Mouse (Mus musculus) forebrain, embryonic 13.5 days (tissue): ENCODE measurements around the gene Areg. TPM values are rescaled to one million over a fixed set of nuclear protein-coding genes. Genes with fewer than 3 reads are reported as not detected.

Experiments used
- ATAC-seq: fragments of 200-750 bp; cut with Nextera tagmentation; 2 replicates; pipeline ENCODE4 v1.8.0; 2017
- H3K27ac ChIP-seq: fragments of 300-500 bp; sonication (generic); 2 replicates; pipeline ENCODE4 v1.5.1; 2015; ENCODE audit warnings: inconsistent platforms, mild to moderate bottlenecking, moderate library complexity
- H3K27me3 ChIP-seq: fragments of 300-500 bp; sonication (generic); 2 replicates; pipeline ENCODE4 v1.6.1; 2015; ENCODE audit warnings: mild to moderate bottlenecking, inconsistent platforms
- H3K36me3 ChIP-seq: fragments of 300-500 bp; sonication (generic); 2 replicates; pipeline ENCODE4 v1.6.1; 2015; ENCODE audit warnings: mild to moderate bottlenecking, inconsistent platforms; ENCODE audit not compliant: poor library complexity, severe bottlenecking
- H3K4me1 ChIP-seq: fragments of 300-500 bp; sonication (generic); 2 replicates; pipeline ENCODE4 v1.6.1; 2015; ENCODE audit warnings: inconsistent platforms
- H3K4me2 ChIP-seq: fragments of 300-500 bp; sonication (generic); 2 replicates; pipeline ENCODE4 v1.6.1; 2015; ENCODE audit warnings: inconsistent platforms, mild to moderate bottlenecking, moderate library complexity
- H3K4me3 ChIP-seq: fragments of 300-500 bp; sonication (generic); 2 replicates; pipeline ENCODE4 v1.5.1; 2015; ENCODE audit warnings: mild to moderate bottlenecking, inconsistent platforms
- H3K9ac ChIP-seq: fragments of 300-500 bp; sonication (generic); 2 replicates; pipeline ENCODE4 v1.6.1; 2015; ENCODE audit warnings: mild to moderate bottlenecking, inconsistent platforms
- H3K9me3 ChIP-seq: fragments of 300-500 bp; sonication (generic); replicated peaks from 2 replicates; pipeline ENCODE4 v1.6.1; 2016; ENCODE audit warnings: inconsistent platforms
- WGBS: fragments of 180-500 bp; shearing (Covaris S2); methylation state at CpG from one replicate; pipeline ENCODE4 v1.1.7; 2015; 5-methylcytosine and 5-hydroxymethylcytosine counted together
- polyA plus RNA-seq: library from polyadenylated mRNA; unstranded; fragments of >200 nt; fragmentation: Nextera tagmentation; extraction: Ambion mirVana; gene quantifications from 2 replicates; pipeline ENCODE4 v1.2.1, GENCODE M21; 2015

Gene Areg
- polyA plus RNA-seq: not detected in 2 replicates

DNA sequence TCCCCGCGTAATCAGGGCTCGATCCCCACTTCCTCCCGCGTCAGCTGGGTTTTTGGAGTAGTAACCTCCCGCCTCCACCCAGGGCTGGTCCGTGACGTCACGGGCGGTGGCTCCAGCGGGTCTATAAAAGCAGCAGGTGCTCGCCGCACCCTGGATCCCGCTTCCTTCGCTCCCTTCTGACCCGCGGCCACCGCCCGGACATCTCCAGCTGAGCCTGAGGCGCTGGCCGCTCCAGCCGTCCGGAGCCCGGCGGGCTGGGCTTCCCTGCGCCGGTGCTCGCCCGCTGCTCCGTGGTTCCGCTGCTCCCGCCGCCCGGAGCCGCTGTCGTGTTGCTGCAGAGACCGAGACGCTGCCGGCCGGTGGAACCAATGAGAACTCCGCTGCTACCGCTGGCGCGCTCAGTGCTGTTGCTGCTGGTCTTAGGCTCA lies at the start of gene Areg:
TSS of gene Areg (plus strand) at position 154 of the 428 bp plus-strand sequence.
- no peaks in the 10 kb centered on the region for H3K36me3 ChIP-seq
- peaks cover 3% of the 10 kb centered on the region for H3K4me1 ChIP-seq
- under 1% methylated on average over 44 of the region's 44 CpGs for WGBS
- peak; percentile 95 for ATAC-seq
- peak within 1 kb of the TSS; percentile 89 for H3K4me2 ChIP-seq
- H3K27ac ChIP-seq: no peak within 1 kb of the TSS
- H3K4me3 ChIP-seq: peak within 1 kb of the TSS; percentile 65
- H3K9ac ChIP-seq: peak within 1 kb of the TSS; percentile 58
- peaks cover 28% of the 10 kb centered on the region for H3K27me3 ChIP-seq
- H3K9me3 ChIP-seq: no peaks in the 10 kb centered on the region

GRCm38 (mm10) chr5:91090301-91090700 lies 49.1 kb upstream of the Areg start:
- no peak for ATAC-seq
- 86% methylated on average over 3 of the region's 3 CpGs for WGBS
- no peaks in the 10 kb centered on the region for H3K27me3 ChIP-seq
- H3K4me2 ChIP-seq: no peak overlapping the region
- H3K9me3 ChIP-seq: no peaks in the 10 kb centered on the region
- H3K36me3 ChIP-seq: no peaks in the 10 kb centered on the region
- no peak overlapping the region for H3K9ac ChIP-seq
- H3K4me1 ChIP-seq: no peaks in the 10 kb centered on the region
- H3K4me3 ChIP-seq: no peak overlapping the region
- H3K27ac ChIP-seq: no peak overlapping the region

- no peaks in the 10 kb centered on the region for H3K9me3 ChIP-seq
- no peaks in the 10 kb centered on the region for H3K36me3 ChIP-seq
- H3K4me3 ChIP-seq: no peak overlapping the region
- H3K27me3 ChIP-seq: no peaks in the 10 kb centered on the region
- no peak overlapping the region for H3K27ac ChIP-seq
- H3K4me1 ChIP-seq: no peaks in the 10 kb centered on the region
- 95% methylated on average over 10 of the region's 10 CpGs for WGBS
- ATAC-seq: no peak
- no peak overlapping the region for H3K4me2 ChIP-seq
- no peak overlapping the region for H3K9ac ChIP-seq
Observed at GRCm38 (mm10) chr5:91097911-91098614, 41.3 kb upstream of the Areg start.

GRCm38 (mm10) chr5:91101742-91102141 lies 37.7 kb upstream of the Areg start:
- no peaks in the 10 kb centered on the region for H3K36me3 ChIP-seq
- H3K4me3 ChIP-seq: no peak overlapping the region
- no peak overlapping the region for H3K27ac ChIP-seq
- H3K4me2 ChIP-seq: no peak overlapping the region
- 94% methylated on average over 5 of the region's 5 CpGs for WGBS
- no peaks in the 10 kb centered on the region for H3K9me3 ChIP-seq
- H3K9ac ChIP-seq: no peak overlapping the region
- no peaks in the 10 kb centered on the region for H3K4me1 ChIP-seq
- no peaks in the 10 kb centered on the region for H3K27me3 ChIP-seq
- no peak for ATAC-seq

DNA sequence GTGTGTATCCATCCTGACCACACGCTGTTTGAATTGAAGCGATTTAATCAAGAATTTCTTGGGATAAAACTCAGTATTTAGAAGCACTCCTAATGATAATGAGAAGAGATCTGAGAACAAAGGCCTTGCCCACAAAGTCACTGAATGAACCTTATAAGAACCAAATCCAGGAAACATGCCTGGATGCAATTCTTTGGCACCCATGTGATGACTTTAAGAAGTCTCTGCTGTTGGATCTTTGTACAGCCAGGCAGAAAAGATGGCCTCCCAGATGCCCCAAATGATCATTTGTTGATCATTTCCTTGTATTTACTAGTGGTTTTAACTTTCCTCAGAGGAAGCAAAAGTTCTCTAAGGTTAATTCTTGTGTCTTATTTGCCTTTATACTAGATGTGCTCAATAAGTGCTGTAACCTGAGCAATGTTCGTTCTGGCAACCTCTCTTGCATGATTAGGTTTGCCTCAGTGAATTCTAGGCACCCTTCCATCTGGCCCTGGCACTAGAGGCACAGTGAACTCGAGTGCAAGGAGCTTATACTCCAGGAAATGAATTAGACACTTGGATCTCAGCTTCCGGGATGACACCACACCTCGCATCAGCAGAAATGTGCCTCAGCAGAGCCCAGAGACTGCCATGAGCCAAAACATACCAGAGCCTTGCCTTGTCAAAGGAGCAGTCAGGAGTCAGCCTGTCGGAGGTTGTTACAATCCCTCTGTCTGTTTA lies 35.3 kb upstream of the Areg start:
- ATAC-seq: peak; percentile 72
- Histone ChIP-seq H3K36me3 (no peaks in the 10 kb centered on the region), H3K4me3 (no peak overlapping the region), H3K9me3 (no peaks in the 10 kb centered on the region), H3K4me1 (no peaks in the 10 kb centered on the region), H3K9ac (no peak overlapping the region), H3K27me3 (no peaks in the 10 kb centered on the region), H3K27ac (no peak overlapping the region), H3K4me2 (no peak overlapping the region)
- 66% methylated on average over 7 of the region's 7 CpGs for WGBS

- H3K4me3 ChIP-seq: no peak overlapping the region
- H3K4me1 ChIP-seq: peaks cover 3% of the 10 kb centered on the region; the same call in 1 of the 2 replicates
- H3K4me2 ChIP-seq: no peak overlapping the region
- no peaks in the 10 kb centered on the region for H3K36me3 ChIP-seq
- H3K9ac ChIP-seq: no peak overlapping the region
- H3K9me3 ChIP-seq: no peaks in the 10 kb centered on the region
- H3K27me3 ChIP-seq: no peaks in the 10 kb centered on the region
- no peak overlapping the region for H3K27ac ChIP-seq
- ATAC-seq: no peak
- WGBS: 78% methylated on average over 5 of the region's 5 CpGs
Observed at GRCm38 (mm10) chr5:91106248-91106647, 33.2 kb upstream of the Areg start.

- Histone ChIP-seq H3K9ac (no peak overlapping the region), H3K27ac (no peak overlapping the region), H3K4me3 (no peak overlapping the region), H3K4me2 (no peak overlapping the region), H3K4me1 (peaks cover 3% of the 10 kb centered on the region; the same call in 1 of the 2 replicates), H3K36me3 (no peaks in the 10 kb centered on the region), H3K27me3 (no peaks in the 10 kb centered on the region), H3K9me3 (no peaks in the 10 kb centered on the region)
- 91% methylated on average over 6 of the region's 6 CpGs for WGBS
- no peak for ATAC-seq
Observed at GRCm38 (mm10) chr5:91110023-91110670, 29.3 kb upstream of the Areg start.

DNA sequence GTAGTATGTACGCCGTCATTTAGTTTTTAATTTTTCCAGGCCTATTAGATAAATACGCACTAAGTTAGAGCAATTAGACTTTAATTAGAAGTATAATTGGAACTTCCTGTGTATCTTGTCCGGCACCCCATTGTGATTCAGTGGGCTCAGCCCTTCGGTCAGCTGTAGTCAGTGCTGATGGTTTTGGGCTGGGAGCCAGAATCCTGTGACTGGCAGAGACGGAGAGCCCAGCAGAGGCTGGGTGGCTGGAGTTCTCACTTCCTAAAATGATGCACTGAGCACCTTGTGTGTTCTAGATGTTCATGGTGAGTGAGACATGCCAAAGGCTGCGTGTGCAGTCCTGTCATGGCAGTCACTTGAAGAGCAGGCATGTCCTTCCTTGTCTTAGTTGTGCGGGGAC lies 28.4 kb upstream of the Areg start:
- no peaks in the 10 kb centered on the region for H3K27me3 ChIP-seq
- no peak overlapping the region for H3K27ac ChIP-seq
- H3K4me3 ChIP-seq: no peak overlapping the region
- WGBS: 72% methylated on average over 8 of the region's 8 CpGs
- no peaks in the 10 kb centered on the region for H3K9me3 ChIP-seq
- peaks cover 3% of the 10 kb centered on the region; the same call in 1 of the 2 replicates for H3K4me1 ChIP-seq
- 0 out of 2 replicates have a peak, but pooled peaks have one; percentile 38 for ATAC-seq
- H3K36me3 ChIP-seq: no peaks in the 10 kb centered on the region
- no peak overlapping the region for H3K9ac ChIP-seq
- no peak overlapping the region for H3K4me2 ChIP-seq

DNA sequence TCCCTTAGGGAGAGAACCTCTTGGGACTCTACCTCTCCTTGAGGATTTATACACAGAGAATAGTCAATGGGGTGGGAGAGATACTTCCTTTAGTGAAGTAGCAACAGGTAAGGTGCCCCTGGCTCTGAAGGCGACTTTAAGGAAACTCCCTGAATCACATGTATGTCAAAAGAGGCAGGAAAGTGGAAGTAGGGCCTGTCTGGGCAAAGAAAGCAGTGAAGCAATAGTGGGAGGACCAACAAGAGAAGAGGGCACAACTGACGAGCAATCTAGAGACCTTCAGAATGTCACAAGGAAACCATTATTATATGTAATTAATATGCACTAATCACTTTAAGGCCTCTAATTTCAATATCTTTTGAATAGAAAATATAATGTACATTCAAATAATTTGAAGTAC lies 25.4 kb upstream of the Areg start:
- Histone ChIP-seq H3K36me3 (no peaks in the 10 kb centered on the region), H3K9me3 (no peaks in the 10 kb centered on the region), H3K4me2 (no peak overlapping the region), H3K27ac (no peak overlapping the region), H3K4me1 (peaks cover 3% of the 10 kb centered on the region; the same call in 1 of the 2 replicates), H3K27me3 (no peaks in the 10 kb centered on the region), H3K9ac (no peak overlapping the region), H3K4me3 (no peak overlapping the region)
- ATAC-seq: no peak
- WGBS: 87% methylated on average over 2 of the region's 2 CpGs

GRCm38 (mm10) chr5:91114574-91114973 lies 24.8 kb upstream of the Areg start:
- Histone ChIP-seq H3K9me3 (no peaks in the 10 kb centered on the region), H3K27ac (no peak overlapping the region), H3K27me3 (no peaks in the 10 kb centered on the region), H3K4me2 (no peak overlapping the region), H3K9ac (no peak overlapping the region), H3K36me3 (no peaks in the 10 kb centered on the region), H3K4me1 (peaks cover 3% of the 10 kb centered on the region; the same call in 1 of the 2 replicates), H3K4me3 (no peak overlapping the region)
- 91% methylated on average over 1 of the region's 1 CpGs for WGBS
- ATAC-seq: no peak

DNA sequence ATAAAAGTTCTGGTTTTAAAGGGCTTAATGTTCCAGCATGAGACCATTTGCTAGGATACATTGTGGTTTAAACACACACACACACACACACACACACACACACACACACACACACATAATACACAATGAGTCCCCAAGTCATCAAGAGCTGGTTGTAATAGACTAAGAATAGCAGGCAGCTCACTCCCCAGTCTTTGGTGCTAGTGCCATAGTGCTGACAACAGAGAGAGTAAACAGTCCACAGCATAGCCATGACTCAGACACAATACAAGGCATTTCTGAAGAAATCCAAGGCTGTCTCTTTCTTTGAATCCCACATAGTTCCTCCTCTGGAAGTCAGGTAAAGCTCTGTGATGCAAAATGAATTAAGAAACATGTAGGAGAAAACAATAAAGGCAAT lies 20.8 kb upstream of the Areg start:
- Histone ChIP-seq H3K27me3 (no peaks in the 10 kb centered on the region), H3K9me3 (no peaks in the 10 kb centered on the region), H3K36me3 (no peaks in the 10 kb centered on the region), H3K4me3 (no peak overlapping the region), H3K9ac (no peak overlapping the region), H3K27ac (no peak overlapping the region), H3K4me1 (no peaks in the 10 kb centered on the region), H3K4me2 (no peak overlapping the region)
- no peak for ATAC-seq

GRCm38 (mm10) chr5:91123404-91123803 lies 16.0 kb upstream of the Areg start:
- Histone ChIP-seq H3K27ac (no peak overlapping the region), H3K27me3 (no peaks in the 10 kb centered on the region), H3K36me3 (no peaks in the 10 kb centered on the region), H3K9me3 (no peaks in the 10 kb centered on the region), H3K4me2 (no peak overlapping the region), H3K4me3 (no peak overlapping the region), H3K4me1 (no peaks in the 10 kb centered on the region), H3K9ac (no peak overlapping the region)
- no peak for ATAC-seq
- WGBS: 83% methylated on average over 4 of the region's 4 CpGs
